Mouse (Mus musculus) midbrain, embryonic 15.5 days (tissue): ENCODE measurements at regions not wholly inside any gene's neighbourhood (a gene's known extent, or its start where the extent isn't known, plus 50 kb on each side); places are given as distances from the start of the nearest gene placed in this dataset.

Source experiments
- ATAC-seq: fragments of 200-750 bp; cut with Nextera tagmentation; replicated peaks from 2 replicates; pipeline ENCODE4 v1.8.0; 2017; ENCODE audit warnings: moderate TSS enrichment
- H3K27ac ChIP-seq: fragments of 300-500 bp; sonication (generic); 2 replicates; pipeline ENCODE4 v1.5.1; 2015; ENCODE audit warnings: mild to moderate bottlenecking, inconsistent platforms
- H3K27me3 ChIP-seq: fragments of 300-500 bp; sonication (generic); replicated peaks from 2 replicates; pipeline ENCODE4 v1.6.1; 2015; ENCODE audit warnings: inconsistent platforms
- H3K36me3 ChIP-seq: fragments of 300-500 bp; sonication (generic); replicated peaks from 2 replicates; pipeline ENCODE4 v1.6.1; 2015; ENCODE audit warnings: inconsistent platforms
- H3K4me1 ChIP-seq: fragments of 300-500 bp; sonication (generic); 2 replicates; pipeline ENCODE4 v1.6.1; 2015; ENCODE audit warnings: inconsistent platforms
- H3K4me2 ChIP-seq: fragments of 300-500 bp; sonication (generic); 2 replicates; pipeline ENCODE4 v1.6.1; 2015; ENCODE audit warnings: inconsistent platforms, mild to moderate bottlenecking, moderate library complexity
- H3K4me3 ChIP-seq: fragments of 300-500 bp; sonication (generic); 2 replicates; pipeline ENCODE4 v1.5.1; 2015; ENCODE audit warnings: mild to moderate bottlenecking, inconsistent platforms
- H3K9ac ChIP-seq: fragments of 300-500 bp; sonication (generic); 2 replicates; pipeline ENCODE4 v1.6.1; 2015; ENCODE audit warnings: mild to moderate bottlenecking, inconsistent platforms
- H3K9me3 ChIP-seq: fragments of 300-500 bp; sonication (generic); 2 replicates; pipeline ENCODE4 v1.6.1; 2016; ENCODE audit warnings: inconsistent platforms
- WGBS: fragments of 180-500 bp; shearing (Covaris S2); methylation state at CpG from one replicate; pipeline ENCODE4 v1.1.7; 2015; ENCODE audit warnings: mixed read lengths; 5-methylcytosine and 5-hydroxymethylcytosine counted together

DNA sequence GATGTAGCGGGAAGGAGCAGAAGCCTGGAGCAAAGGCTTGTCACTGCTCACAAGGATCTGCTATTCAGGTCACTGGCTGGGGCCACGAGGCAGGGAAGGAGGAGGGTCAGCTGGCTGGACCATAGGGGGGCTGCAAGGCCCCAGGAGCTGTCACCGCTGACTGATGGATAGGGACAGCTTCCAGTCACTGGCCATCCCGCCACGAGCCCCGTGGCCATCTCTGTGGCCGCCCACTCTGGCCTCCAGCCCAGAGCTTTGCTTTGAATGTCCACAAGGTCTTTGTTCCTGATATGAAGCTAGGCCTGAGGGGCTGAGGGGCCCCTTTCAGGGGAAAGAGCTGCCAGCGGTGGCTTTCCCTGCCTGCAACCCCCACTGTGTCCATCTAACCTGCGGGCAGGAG is 111.9 kb downstream of the Mn1 start:
- H3K4me3 ChIP-seq, result no peak overlapping the region
- no peak overlapping the region for H3K9ac ChIP-seq
- no peaks in the 10 kb centered on the region for H3K27me3 ChIP-seq
- H3K27ac ChIP-seq, result no peak overlapping the region
- 10% methylated on average over 9 of the region's 9 CpGs for WGBS
- no peaks in the 10 kb centered on the region for H3K9me3 ChIP-seq
- no peak overlapping the region for H3K4me2 ChIP-seq
- peaks cover 15% of the 10 kb centered on the region for H3K4me1 ChIP-seq
- H3K36me3 ChIP-seq, result no peaks in the 10 kb centered on the region
- peak; percentile 29; the same call in 1 of the 2 replicates for ATAC-seq

DNA sequence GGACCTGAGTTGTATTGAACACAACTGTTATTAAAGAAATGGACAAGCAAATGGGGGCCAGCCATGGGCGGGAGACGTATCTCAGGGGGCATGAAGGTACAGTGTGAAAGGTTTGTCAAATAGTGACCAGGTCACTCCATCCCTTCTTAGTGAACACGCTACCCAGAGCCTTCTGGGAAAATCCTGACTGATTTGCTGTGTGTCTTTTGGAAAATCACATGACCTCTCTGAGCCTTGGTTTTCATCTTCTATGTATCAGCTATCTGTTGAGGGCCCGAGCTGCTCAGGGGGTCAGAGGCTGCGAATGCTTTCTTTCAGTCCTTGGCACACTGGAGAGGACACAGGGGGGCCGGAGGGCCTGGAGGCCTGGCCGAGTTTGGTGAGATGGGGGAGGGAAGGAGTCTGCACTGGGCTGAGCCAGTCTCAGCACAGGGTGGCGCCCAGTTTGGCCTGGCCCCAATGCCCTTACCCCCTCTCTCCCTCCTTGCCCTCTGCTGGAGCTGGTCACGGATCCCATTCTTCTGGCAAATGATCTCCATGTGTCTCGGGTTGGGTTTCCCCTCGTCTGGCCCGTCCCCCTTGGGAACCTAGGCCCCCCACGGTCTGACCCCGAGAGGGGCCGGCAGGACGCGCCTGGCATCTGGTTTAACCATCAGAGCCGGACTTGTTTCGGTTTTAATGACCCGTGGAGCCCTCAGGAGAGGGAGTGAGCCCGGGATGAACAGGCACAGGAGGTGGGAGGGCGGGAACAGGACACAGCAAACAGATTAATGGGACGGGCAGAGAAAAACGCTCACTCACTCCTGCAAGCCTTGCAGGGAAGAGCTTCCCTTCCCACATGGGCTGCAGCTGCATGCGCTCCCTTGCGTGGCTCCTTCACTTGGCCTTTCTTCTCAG is 113.7 kb downstream of the Mn1 start:
- no peaks in the 10 kb centered on the region for H3K36me3 ChIP-seq
- H3K27me3 ChIP-seq, result no peaks in the 10 kb centered on the region
- no peak overlapping the region for H3K4me3 ChIP-seq
- ATAC-seq, result no peak; the same call in 1 of the 2 replicates
- H3K9me3 ChIP-seq, result no peaks in the 10 kb centered on the region
- H3K9ac ChIP-seq, result no peak overlapping the region
- H3K4me2 ChIP-seq, result no peak overlapping the region
- H3K4me1 ChIP-seq, result peaks cover 18% of the 10 kb centered on the region
- WGBS, result 17% methylated on average over 26 of the region's 26 CpGs
- H3K27ac ChIP-seq, result no peak overlapping the region

DNA sequence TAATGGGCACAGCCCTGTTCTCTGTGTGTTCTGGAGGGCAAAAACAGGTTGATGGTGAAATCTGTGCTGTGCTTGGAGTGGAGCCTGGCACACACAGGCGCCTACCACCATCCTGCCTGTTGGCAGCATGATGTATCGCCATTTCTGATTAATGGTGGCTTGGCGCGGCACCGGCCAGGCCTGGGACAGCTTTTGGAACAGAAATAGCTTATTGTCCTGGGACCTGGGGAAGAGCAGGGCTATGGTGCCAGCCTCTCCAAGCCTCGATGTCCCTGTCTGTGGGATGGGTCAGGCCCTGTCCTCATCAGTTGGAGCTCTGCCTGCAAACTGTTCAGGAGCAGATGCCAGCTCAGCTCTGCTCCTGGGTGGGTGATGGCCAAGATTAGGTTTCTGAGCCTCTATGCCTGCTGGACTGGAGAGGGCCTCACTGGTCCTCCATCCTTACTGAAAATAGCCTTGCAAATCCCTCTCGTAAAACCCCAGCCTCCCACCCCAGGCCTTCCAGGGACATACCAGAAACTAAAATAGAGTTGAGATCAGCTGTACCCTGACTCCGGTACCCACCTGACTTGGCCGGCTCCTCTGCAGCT is 115.4 kb downstream of the Mn1 start:
- Histone ChIP-seq H3K4me1 (peaks cover 21% of the 10 kb centered on the region), H3K36me3 (no peaks in the 10 kb centered on the region), H3K9ac (no peak overlapping the region), H3K27ac (no peak overlapping the region), H3K27me3 (no peaks in the 10 kb centered on the region), H3K4me3 (no peak overlapping the region), H3K9me3 (no peaks in the 10 kb centered on the region), H3K4me2 (no peak overlapping the region)
- ATAC-seq, result no peak
- 92% methylated on average over 9 of the region's 9 CpGs for WGBS

DNA sequence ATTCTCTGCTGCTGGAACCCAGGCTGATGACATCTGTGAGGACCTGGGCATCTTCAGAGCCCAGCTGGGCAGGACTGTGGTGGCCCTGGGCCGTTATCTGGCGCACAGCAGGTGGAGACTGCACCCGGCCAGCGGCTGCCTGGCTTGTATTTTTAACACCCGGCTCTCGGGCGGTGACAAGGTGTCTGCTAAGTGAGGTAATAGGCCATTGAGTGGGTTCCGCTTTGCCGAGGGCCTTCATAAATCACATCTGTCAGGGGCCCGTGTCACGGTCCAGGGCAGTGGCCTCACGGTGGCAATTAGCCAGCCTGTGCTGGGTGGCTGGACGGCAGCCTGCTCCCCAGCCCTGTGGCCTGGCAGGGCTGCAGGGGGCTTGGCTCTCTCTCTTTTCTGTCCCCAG is 118.8 kb downstream of the Mn1 start:
- Histone ChIP-seq H3K9ac (no peak overlapping the region), H3K9me3 (no peaks in the 10 kb centered on the region), H3K27ac (no peak overlapping the region), H3K4me1 (peaks cover 19% of the 10 kb centered on the region), H3K36me3 (no peaks in the 10 kb centered on the region), H3K27me3 (no peaks in the 10 kb centered on the region), H3K4me2 (no peak overlapping the region), H3K4me3 (no peak overlapping the region)
- WGBS, result 40% methylated on average over 13 of the region's 13 CpGs
- ATAC-seq, result no peak

DNA sequence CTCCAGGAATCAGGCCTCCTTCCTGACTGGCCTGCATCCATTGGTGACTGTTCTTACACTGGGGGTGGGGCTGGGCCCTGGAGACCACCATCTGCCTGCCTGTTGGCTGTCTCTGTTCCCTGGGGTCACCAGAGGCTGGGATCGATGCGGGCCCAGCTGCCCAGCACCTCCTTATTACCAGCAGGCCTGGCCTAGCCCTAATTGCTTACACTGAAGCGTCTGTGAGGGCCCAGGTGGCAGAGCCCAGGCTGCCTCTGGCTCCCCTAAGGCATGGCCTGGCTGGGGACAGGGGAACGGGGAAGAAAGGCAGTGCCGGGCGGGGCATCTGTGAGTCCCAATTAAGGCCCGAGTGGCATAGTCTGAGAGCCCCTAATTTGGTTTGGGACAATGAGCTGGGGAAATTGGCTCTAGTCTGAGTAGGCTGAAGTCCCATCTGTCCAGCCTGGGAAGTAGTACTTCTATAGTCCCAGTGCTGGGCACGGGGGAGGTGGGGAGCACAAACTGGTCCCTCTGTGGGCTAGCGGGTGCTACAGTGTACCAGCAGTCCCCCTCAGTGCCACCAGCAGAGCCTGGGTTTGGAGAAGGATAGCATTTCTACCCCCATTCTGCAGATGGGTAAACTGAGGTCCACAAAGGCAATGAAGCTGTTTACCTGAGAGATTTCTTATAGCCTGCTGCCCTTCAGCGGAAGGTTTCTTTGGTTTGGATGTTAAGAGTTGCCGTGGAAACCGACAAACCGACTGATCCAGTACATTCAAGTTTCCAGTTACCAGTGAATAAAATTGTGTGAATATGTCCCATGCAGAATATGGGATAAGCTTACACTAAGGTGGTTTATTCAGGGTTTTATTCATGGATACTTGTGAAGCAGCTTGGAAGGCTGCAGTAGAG is 121.6 kb downstream of the Mn1 start:
- 0 out of 2 replicates have a peak overlapping the region, but pooled peaks have one; percentile 27 for H3K27ac ChIP-seq
- H3K4me2 ChIP-seq, result no peak overlapping the region
- H3K27me3 ChIP-seq, result no peaks in the 10 kb centered on the region
- peaks cover 15% of the 10 kb centered on the region for H3K4me1 ChIP-seq
- H3K36me3 ChIP-seq, result no peaks in the 10 kb centered on the region
- no peaks in the 10 kb centered on the region for H3K9me3 ChIP-seq
- WGBS, result 36% methylated on average over 13 of the region's 13 CpGs
- no peak overlapping the region for H3K4me3 ChIP-seq
- no peak; the same call in 1 of the 2 replicates for ATAC-seq
- no peak overlapping the region for H3K9ac ChIP-seq

DNA sequence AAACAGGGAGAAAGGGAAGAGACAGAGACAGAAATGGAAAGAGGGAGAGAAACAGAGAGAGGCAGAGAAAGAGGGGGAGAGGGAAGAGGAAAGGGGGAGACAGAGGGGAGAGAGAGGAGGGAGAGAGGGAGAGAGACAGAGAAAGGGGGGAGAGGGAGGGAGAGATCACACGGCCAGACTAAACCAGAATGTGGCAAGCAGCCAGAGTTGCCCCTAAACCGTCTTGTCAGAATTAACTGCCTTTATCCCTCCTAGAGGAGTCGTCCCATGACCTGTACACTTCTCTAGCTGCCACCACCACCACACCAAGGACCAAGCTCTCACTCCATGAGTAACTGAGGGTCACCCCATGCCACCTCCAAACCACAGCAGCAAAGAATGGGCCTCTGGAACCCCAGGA is 123.3 kb downstream of the Mn1 start:
- H3K27me3 ChIP-seq, result no peaks in the 10 kb centered on the region
- no peak overlapping the region for H3K4me2 ChIP-seq
- ATAC-seq, result no peak
- peaks cover 15% of the 10 kb centered on the region for H3K4me1 ChIP-seq
- H3K9me3 ChIP-seq, result no peaks in the 10 kb centered on the region
- H3K27ac ChIP-seq, result no peak overlapping the region
- H3K9ac ChIP-seq, result no peak overlapping the region
- H3K36me3 ChIP-seq, result no peaks in the 10 kb centered on the region
- no peak overlapping the region for H3K4me3 ChIP-seq
- 26% methylated on average over 3 of the region's 3 CpGs for WGBS

DNA sequence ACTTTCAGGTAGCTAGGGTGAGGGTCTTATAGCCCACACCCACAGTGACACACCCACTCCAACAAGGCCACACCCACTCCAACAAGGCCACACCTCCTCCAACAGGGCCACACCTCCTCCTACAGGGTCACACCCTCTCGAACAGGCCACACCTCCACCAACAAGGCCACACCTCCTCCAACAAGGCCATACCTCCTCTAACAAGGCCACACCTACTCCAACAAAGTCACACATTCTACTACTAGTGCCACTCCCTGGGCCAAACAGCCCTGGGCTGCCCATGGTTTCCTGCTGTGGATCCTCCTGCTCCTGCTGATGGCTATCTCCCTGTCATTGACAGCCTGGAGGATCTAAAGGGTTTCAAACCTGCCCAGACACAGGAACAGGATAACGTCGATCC is 124.9 kb downstream of the Mn1 start:
- WGBS, result 84% methylated on average over 3 of the region's 3 CpGs
- Histone ChIP-seq H3K9me3 (no peaks in the 10 kb centered on the region), H3K27me3 (no peaks in the 10 kb centered on the region), H3K27ac (no peak overlapping the region), H3K36me3 (no peaks in the 10 kb centered on the region), H3K4me3 (no peak overlapping the region), H3K4me1 (peaks cover 8% of the 10 kb centered on the region; the same call in 1 of the 2 replicates), H3K9ac (no peak overlapping the region), H3K4me2 (no peak overlapping the region)
- no peak for ATAC-seq

DNA sequence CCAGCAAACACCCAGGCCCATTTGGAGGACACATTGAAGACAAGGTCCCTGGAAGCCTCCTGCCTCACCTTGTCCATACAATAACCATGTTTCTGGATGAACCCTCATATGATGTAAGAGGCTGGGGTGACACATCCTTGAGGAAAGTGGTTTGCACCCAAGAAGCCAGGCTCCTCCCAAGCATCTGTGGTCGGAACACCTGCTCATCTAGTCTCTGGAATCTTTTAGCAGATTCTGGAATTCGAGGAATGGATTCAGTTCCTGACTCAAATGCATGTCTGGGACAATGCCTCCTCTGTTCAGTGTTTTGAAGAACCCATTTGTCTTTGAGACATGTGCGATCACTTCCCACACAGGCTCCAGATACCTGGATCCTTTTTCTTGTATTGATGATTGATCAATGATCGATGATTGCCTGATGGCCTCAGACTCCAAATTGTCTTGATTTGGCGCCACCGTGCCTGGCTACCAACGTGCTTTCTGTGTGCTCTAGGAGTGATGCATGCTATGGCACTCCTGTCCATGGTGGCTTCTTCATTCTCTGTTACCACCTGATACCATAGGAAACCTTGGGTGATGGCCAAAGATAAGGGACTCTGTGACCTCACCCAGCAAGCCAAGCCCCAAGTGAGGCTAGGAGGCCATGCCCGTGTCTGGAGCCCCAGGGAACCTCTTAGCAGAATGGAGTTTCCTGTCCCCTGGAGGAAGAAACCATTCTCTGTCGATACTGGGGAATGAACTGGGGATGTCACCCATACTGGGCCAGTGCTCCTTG is 126.7 kb downstream of the Mn1 start:
- WGBS, result 90% methylated on average over 9 of the region's 9 CpGs
- Histone ChIP-seq H3K4me2 (no peak overlapping the region), H3K9me3 (no peaks in the 10 kb centered on the region), H3K36me3 (no peaks in the 10 kb centered on the region), H3K4me3 (no peak overlapping the region), H3K4me1 (peaks cover 3% of the 10 kb centered on the region; the same call in 1 of the 2 replicates), H3K9ac (no peak overlapping the region), H3K27me3 (no peaks in the 10 kb centered on the region), H3K27ac (no peak overlapping the region)
- no peak for ATAC-seq

DNA sequence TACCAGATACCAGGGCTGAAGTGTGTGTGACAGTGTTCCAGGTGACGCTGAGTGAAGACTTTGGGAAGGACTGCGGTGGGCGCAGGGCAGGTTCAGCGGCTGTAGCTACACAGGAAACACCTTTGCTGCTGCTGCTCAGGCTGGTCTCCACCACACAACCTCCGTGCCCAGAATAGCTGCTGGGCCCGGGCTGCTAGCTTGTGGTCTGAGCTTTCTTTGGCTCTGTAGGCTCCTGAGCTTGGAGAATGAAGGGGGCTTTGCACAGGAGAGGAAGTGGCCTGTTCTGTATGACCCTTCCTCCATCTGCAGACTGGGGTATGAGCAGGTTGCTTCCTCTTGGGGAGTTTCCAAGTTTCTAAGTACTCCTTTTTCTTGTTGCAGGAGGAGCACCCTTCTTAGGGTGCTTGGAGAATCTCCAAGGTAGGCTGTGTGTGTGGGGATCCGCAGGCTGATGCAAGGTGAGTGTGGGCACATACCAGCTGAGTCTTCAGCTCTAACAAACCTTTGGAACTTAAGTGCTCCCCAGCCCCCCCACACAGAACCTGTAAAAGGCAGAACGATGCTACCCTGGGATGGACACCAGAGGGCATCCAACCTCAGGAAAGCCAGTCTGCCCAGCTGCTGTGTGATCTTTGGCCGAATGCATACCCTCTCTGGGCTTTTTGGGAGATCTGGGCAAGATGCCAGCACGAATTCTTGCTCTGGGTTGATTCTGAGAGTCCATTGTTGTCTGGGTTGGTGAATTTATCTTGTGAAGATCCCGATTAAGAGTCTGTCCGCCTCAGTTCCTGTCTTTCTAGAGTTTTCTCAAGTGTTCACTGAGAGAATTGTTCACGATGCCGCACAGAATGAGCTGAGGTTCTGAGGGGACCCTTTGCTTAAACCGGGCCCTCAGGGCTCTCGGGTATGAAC is 136.6 kb downstream of the Mn1 start:
- Histone ChIP-seq H3K4me3 (no peak overlapping the region), H3K27ac (peak overlapping the region; percentile 71; the same call in 1 of the 2 replicates), H3K9ac (no peak overlapping the region), H3K9me3 (no peaks in the 10 kb centered on the region), H3K27me3 (no peaks in the 10 kb centered on the region), H3K36me3 (no peaks in the 10 kb centered on the region), H3K4me1 (peaks cover 20% of the 10 kb centered on the region), H3K4me2 (no peak overlapping the region)
- WGBS, result 72% methylated on average over 16 of the region's 16 CpGs
- no peak for ATAC-seq

DNA sequence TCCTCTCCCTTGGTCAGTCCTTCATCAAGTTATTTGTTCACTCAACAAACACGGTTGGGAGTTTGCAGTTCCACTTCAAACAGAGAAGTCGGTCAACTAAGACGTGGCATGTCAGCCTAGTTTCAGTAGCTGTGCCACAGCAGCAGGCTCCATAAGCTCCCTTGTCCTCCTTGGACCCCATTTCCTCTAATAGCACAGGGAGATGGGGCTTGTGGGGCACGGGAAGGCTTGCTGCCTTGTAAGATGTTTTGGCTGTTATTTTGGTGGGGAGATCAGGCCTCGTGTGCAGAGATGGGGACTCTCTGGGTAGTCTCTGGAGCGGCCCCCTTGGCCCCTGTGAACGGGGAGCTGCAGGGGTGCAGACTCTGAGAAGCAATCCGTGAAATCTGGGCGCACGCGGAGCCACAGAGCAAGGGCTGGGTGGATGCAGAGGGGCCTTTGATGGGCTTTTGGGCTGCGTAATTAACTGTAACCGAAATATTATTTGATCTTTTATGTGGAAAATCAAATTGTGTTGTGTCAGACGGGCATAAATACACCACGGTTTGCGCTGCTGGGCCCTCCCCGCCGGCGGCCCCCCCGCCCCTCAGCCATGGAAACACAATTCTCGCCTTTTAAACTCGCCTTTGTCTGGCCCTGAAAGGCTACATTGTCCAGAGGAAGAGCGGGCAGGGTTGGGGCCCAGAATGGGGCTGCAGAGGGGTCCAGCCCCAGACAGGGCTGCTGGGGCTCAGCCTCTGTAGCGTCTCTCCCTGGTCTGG is 137.6 kb downstream of the Mn1 start:
- H3K36me3 ChIP-seq, result no peaks in the 10 kb centered on the region
- no peak overlapping the region for H3K4me3 ChIP-seq
- H3K4me1 ChIP-seq, result peaks cover 20% of the 10 kb centered on the region
- peak overlapping the region; percentile 71 for H3K27ac ChIP-seq
- peak overlapping the region; percentile 6; the same call in 1 of the 2 replicates for H3K9ac ChIP-seq
- no peaks in the 10 kb centered on the region for H3K9me3 ChIP-seq
- H3K27me3 ChIP-seq, result no peaks in the 10 kb centered on the region
- no peak overlapping the region; the same call in 1 of the 2 replicates for H3K4me2 ChIP-seq
- peak; percentile 90 for ATAC-seq
- WGBS, result 4% methylated on average over 24 of the region's 24 CpGs
